Mouse (Mus musculus) neural tube, embryonic 12.5 days (tissue): ENCODE results near the gene Scarf1. TPM values are rescaled to one million over a fixed set of nuclear protein-coding genes. Genes with fewer than 3 reads are reported as not detected.

Experiments used
- ATAC-seq: fragments of 200-750 bp; cut with Nextera tagmentation; 2 replicates; pipeline ENCODE4 v1.8.0; 2017; ENCODE audit warnings: low read depth, mild to moderate bottlenecking, moderate TSS enrichment, moderate library complexity; ENCODE audit not compliant: low FRiP score
- H3K27ac ChIP-seq: fragments of 300-500 bp; sonication (generic); 2 replicates; pipeline ENCODE4 v1.5.1; 2016
- H3K27me3 ChIP-seq: fragments of 300-500 bp; sonication (generic); replicated peaks from 2 replicates; pipeline ENCODE4 v1.6.1; 2016; ENCODE audit warnings: mild to moderate bottlenecking
- H3K36me3 ChIP-seq: fragments of 300-500 bp; sonication (generic); 2 replicates; pipeline ENCODE4 v1.6.1; 2016; ENCODE audit warnings: mild to moderate bottlenecking
- H3K4me1 ChIP-seq: fragments of 300-500 bp; sonication (generic); 2 replicates; pipeline ENCODE4 v1.6.1; 2016
- H3K4me2 ChIP-seq: fragments of 300-500 bp; sonication (generic); replicated peaks from 2 replicates; pipeline ENCODE4 v1.6.1; 2016; ENCODE audit warnings: mild to moderate bottlenecking
- H3K4me3 ChIP-seq: fragments of 300-500 bp; sonication (generic); 2 replicates; pipeline ENCODE4 v1.5.1; 2016
- H3K9ac ChIP-seq: fragments of 300-500 bp; sonication (generic); 2 replicates; pipeline ENCODE4 v1.6.1; 2016; ENCODE audit warnings: mild to moderate bottlenecking
- H3K9me3 ChIP-seq: fragments of 300-500 bp; sonication (generic); 2 replicates; pipeline ENCODE4 v1.6.1; 2016; ENCODE audit warnings: mild to moderate bottlenecking
- WGBS: fragments of 180-500 bp; shearing (Covaris S2); methylation state at CpG from one replicate; pipeline ENCODE4 v1.1.7; 2016; 5-methylcytosine and 5-hydroxymethylcytosine counted together
- polyA plus RNA-seq: library from polyadenylated mRNA; unstranded; fragments of >200 nt; fragmentation: Nextera tagmentation; extraction: Ambion mirVana; gene quantifications from 2 replicates; pipeline ENCODE4 v1.2.1, GENCODE M21; 2016

Gene Scarf1
- polyA plus RNA-seq, 1 experiment from 2014 or later, result 5.8 TPM

- no peak overlapping the region for H3K4me3 ChIP-seq
- WGBS, result 58% methylated on average over 4 of the region's 4 CpGs
- H3K4me2 ChIP-seq, result peak overlapping the region; percentile 36
These were observed 21.1 kb downstream of the Scarf1 start for GRCm38 (mm10) chr11:75534286-75535033.

GRCm38 (mm10) chr11:75535106-75535795 lies 21.9 kb downstream of the Scarf1 start:
- no peak overlapping the region for H3K27ac ChIP-seq
- no peak overlapping the region for H3K4me3 ChIP-seq
- no peaks in the 10 kb centered on the region for H3K36me3 ChIP-seq
- 45% methylated on average over 13 of the region's 13 CpGs for WGBS
- no peaks in the 10 kb centered on the region for H3K27me3 ChIP-seq
- no peak overlapping the region for H3K9ac ChIP-seq
- peaks cover 45% of the 10 kb centered on the region for H3K4me1 ChIP-seq
- peak overlapping the region; percentile 36 for H3K4me2 ChIP-seq
- no peaks in the 10 kb centered on the region for H3K9me3 ChIP-seq
- no peak for ATAC-seq

More at GRCm38 (mm10) chr11:75534286-75535033, 21.1 kb downstream of the Scarf1 start:
- no peaks in the 10 kb centered on the region for H3K36me3 ChIP-seq
- no peak for ATAC-seq
- H3K9ac ChIP-seq, result no peak overlapping the region
- no peaks in the 10 kb centered on the region for H3K9me3 ChIP-seq
- H3K4me1 ChIP-seq, result peaks cover 43% of the 10 kb centered on the region
- no peak overlapping the region for H3K27ac ChIP-seq
- H3K27me3 ChIP-seq, result no peaks in the 10 kb centered on the region

- Histone ChIP-seq H3K27me3 (no peaks in the 10 kb centered on the region), H3K4me1 (peaks cover 45% of the 10 kb centered on the region), H3K9me3 (no peaks in the 10 kb centered on the region), H3K4me2 (no peak overlapping the region), H3K4me3 (no peak overlapping the region), H3K27ac (no peak overlapping the region), H3K9ac (no peak overlapping the region), H3K36me3 (0 out of 2 replicates have a peak, but pooled peaks cover 5% of the 10 kb centered on the region)
- ATAC-seq, result no peak
- WGBS, result 89% methylated on average over 12 of the region's 12 CpGs
These were observed 23.1 kb downstream of the Scarf1 start for GRCm38 (mm10) chr11:75536255-75537024.

GRCm38 (mm10) chr11:75537025-75537414 lies 23.7 kb downstream of the Scarf1 start:
- H3K4me1 ChIP-seq, result peaks cover 45% of the 10 kb centered on the region
- no peak overlapping the region for H3K27ac ChIP-seq
- WGBS, result 89% methylated on average over 8 of the region's 8 CpGs

GRCm38 (mm10) chr11:75537491-75538183 lies 24.3 kb downstream of the Scarf1 start:
- Histone ChIP-seq H3K4me3 (no peak overlapping the region), H3K27me3 (no peaks in the 10 kb centered on the region), H3K9me3 (no peaks in the 10 kb centered on the region), H3K4me2 (no peak overlapping the region; the same call in 1 of the 2 replicates), H3K27ac (no peak overlapping the region), H3K4me1 (peaks cover 39% of the 10 kb centered on the region), H3K36me3 (0 out of 2 replicates have a peak, but pooled peaks cover 5% of the 10 kb centered on the region), H3K9ac (0 out of 2 replicates have a peak overlapping the region, but pooled peaks have one; percentile 14)
- ATAC-seq, result 0 out of 2 replicates have a peak, but pooled peaks have one; percentile 15
- WGBS, result 49% methylated on average over 11 of the region's 11 CpGs

More at GRCm38 (mm10) chr11:75537025-75537414, 23.7 kb downstream of the Scarf1 start:
- H3K4me2 ChIP-seq, result no peak overlapping the region
- H3K27me3 ChIP-seq, result no peaks in the 10 kb centered on the region
- 0 out of 2 replicates have a peak, but pooled peaks cover 5% of the 10 kb centered on the region for H3K36me3 ChIP-seq
- no peak overlapping the region for H3K9ac ChIP-seq
- no peak for ATAC-seq
- H3K4me3 ChIP-seq, result no peak overlapping the region
- no peaks in the 10 kb centered on the region for H3K9me3 ChIP-seq

GRCm38 (mm10) chr11:75538184-75538969 lies 25.0 kb downstream of the Scarf1 start:
- 70% methylated on average over 9 of the region's 9 CpGs for WGBS
- Histone ChIP-seq H3K27me3 (no peaks in the 10 kb centered on the region), H3K27ac (no peak overlapping the region), H3K4me3 (no peak overlapping the region), H3K4me2 (no peak overlapping the region; the same call in 1 of the 2 replicates), H3K9me3 (no peaks in the 10 kb centered on the region), H3K36me3 (peaks cover 5% of the 10 kb centered on the region; the same call in 1 of the 2 replicates), H3K4me1 (peaks cover 33% of the 10 kb centered on the region), H3K9ac (0 out of 2 replicates have a peak overlapping the region, but pooled peaks have one; percentile 14)
- no peak for ATAC-seq

GRCm38 (mm10) chr11:75538970-75539299 lies 25.6 kb downstream of the Scarf1 start:
- Histone ChIP-seq H3K4me3 (no peak overlapping the region), H3K27ac (no peak overlapping the region), H3K27me3 (no peaks in the 10 kb centered on the region), H3K36me3 (peaks cover 5% of the 10 kb centered on the region; the same call in 1 of the 2 replicates), H3K4me2 (no peak overlapping the region), H3K9me3 (no peaks in the 10 kb centered on the region), H3K4me1 (peaks cover 31% of the 10 kb centered on the region), H3K9ac (no peak overlapping the region)
- 91% methylated on average over 13 of the region's 13 CpGs for WGBS
- ATAC-seq, result no peak

- H3K36me3 ChIP-seq, result peaks cover 12% of the 10 kb centered on the region; the same call in 1 of the 2 replicates
- no peak for ATAC-seq
- H3K4me2 ChIP-seq, result no peak overlapping the region
- 94% methylated on average over 8 of the region's 8 CpGs for WGBS
- no peak overlapping the region for H3K27ac ChIP-seq
- no peak overlapping the region for H3K9ac ChIP-seq
- H3K27me3 ChIP-seq, result no peaks in the 10 kb centered on the region
- H3K9me3 ChIP-seq, result no peaks in the 10 kb centered on the region
- peaks cover 21% of the 10 kb centered on the region for H3K4me1 ChIP-seq
- no peak overlapping the region for H3K4me3 ChIP-seq
These were observed 26.9 kb downstream of the Scarf1 start for GRCm38 (mm10) chr11:75540209-75540608.

- Histone ChIP-seq H3K4me3 (no peak overlapping the region), H3K27me3 (no peaks in the 10 kb centered on the region), H3K9ac (no peak overlapping the region), H3K4me1 (peaks cover 15% of the 10 kb centered on the region), H3K4me2 (no peak overlapping the region), H3K36me3 (peaks cover 19% of the 10 kb centered on the region; the same call in 1 of the 2 replicates), H3K27ac (no peak overlapping the region), H3K9me3 (no peaks in the 10 kb centered on the region)
- 81% methylated on average over 19 of the region's 19 CpGs for WGBS
- no peak for ATAC-seq
These were observed 27.6 kb downstream of the Scarf1 start for GRCm38 (mm10) chr11:75540710-75541581.

- H3K36me3 ChIP-seq, result peaks cover 22% of the 10 kb centered on the region; the same call in 1 of the 2 replicates
- WGBS, result 83% methylated on average over 9 of the region's 9 CpGs
These were observed 31.4 kb downstream of the Scarf1 start for GRCm38 (mm10) chr11:75544713-75545112.

More at GRCm38 (mm10) chr11:75544713-75545112, 31.4 kb downstream of the Scarf1 start:
- peaks cover 4% of the 10 kb centered on the region; the same call in 1 of the 2 replicates for H3K4me1 ChIP-seq
- H3K9ac ChIP-seq, result no peak overlapping the region
- no peak overlapping the region for H3K4me2 ChIP-seq
- no peaks in the 10 kb centered on the region for H3K9me3 ChIP-seq
- H3K27ac ChIP-seq, result no peak overlapping the region
- H3K4me3 ChIP-seq, result no peak overlapping the region
- ATAC-seq, result no peak
- H3K27me3 ChIP-seq, result no peaks in the 10 kb centered on the region
